Mouse (Mus musculus) T-helper 2 cell (primary cell): Measurements from ENCODE around the gene Hyal1.
"Not testable (repeated sequence)": the region's sequence is repeated elsewhere in the genome, so short reads cannot be mapped to it uniquely, and the experiment has no call there.

Experiments
- in situ Hi-C: fragments of 300-600 bp; cut with MboI, MseI; formaldehyde crosslinking; loops from one replicate; pipeline ENCODE4 v1.15.1; 2025; ENCODE audit warnings: high pct_unique_total_duplicates

Gene Hyal1

DNA sequence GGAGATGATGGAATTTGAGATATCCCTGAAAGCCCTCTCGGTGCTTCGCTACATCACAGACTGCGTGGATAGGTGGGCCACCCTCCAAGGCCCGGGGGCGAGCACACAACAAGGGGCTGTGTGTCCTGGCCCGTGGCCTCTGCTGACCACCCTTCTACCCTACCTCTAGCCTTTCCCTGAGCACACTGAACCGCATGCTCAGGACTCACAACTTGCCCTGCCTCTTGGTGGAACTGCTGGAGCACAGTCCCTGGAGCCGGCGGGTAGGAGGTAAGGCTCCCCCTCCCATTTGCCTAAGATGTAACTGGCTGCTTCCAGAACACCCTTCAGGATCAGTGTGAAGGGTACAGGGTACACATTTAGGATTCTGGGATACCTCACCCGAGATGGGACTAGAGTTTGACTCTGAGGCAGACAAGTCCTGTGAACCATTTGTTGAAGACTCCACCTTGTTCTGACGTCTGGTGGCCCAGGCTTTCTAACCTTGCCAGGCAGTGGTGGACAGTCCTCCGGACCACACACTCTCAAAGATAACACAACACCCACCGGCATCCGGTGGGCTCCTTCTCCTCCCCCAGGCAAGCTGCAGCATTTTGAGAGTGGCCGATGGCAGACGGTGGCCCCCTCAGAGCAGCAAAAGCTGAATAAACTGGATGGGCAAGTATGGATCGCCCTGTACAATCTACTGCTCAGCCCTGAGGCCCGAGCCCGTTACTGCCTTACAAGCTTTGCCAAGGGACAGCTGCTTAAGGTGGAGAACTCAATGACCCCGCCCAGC, 27.2 kb upstream of the Hyal1 start:
- in situ Hi-C loops = loop anchor here (10.0 to 25.0 kb wide), 2 partner anchors 1105 to 1513 kb away; partner anchors contain the start of genes Abhd14a, Abhd14b, Atrip and Trex1

GRCm38 (mm10) chr9:107550491-107551116, 26.1 kb upstream of the Hyal1 start:
- in situ Hi-C loops = no loop called here

GRCm38 (mm10) chr9:107551117-107551889, 25.4 kb upstream of the Hyal1 start, which contains the start of gene Rassf1:
Gene Rassf1, plus strand, starts transcription at chr9:107551555.
- in situ Hi-C loops = no loop called here

- in situ Hi-C loops = no loop called here
Measured at GRCm38 (mm10) chr9:107551890-107552355, 24.8 kb upstream of the Hyal1 start.

DNA sequence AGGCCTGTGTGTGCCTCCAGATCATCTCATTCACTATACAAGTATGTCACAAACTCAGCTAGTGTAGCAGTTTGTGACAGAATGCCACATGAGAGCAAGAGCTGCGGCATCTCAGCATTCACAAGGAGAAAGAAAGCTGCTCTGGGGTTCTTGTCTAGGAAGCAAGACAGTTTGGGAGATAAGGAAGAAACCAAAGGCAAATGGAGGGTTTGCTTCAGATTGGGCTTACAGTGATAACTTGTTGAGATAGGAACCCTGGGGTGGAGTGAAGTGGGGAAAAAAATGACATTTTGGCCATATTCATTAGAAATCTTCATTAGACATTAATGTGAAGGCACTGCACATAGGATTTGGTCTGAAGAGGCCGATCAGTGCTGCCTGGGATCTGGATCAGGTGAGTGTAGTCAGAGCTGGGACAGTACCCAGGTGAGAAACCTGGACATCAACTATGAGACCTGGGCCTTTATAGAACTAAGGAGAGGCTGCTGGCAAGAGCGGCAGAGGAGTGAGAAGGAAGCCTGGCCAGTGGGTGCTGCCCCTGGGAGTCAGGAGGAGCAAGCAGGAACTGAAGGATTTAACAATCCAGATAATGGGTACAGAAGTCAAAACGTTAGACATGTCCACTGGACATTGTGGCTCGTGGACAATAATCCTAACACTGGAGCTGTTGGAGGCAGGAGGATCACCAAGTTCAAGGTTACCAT, 23.9 kb upstream of the Hyal1 start:
- in situ Hi-C loops = no loop called here

DNA sequence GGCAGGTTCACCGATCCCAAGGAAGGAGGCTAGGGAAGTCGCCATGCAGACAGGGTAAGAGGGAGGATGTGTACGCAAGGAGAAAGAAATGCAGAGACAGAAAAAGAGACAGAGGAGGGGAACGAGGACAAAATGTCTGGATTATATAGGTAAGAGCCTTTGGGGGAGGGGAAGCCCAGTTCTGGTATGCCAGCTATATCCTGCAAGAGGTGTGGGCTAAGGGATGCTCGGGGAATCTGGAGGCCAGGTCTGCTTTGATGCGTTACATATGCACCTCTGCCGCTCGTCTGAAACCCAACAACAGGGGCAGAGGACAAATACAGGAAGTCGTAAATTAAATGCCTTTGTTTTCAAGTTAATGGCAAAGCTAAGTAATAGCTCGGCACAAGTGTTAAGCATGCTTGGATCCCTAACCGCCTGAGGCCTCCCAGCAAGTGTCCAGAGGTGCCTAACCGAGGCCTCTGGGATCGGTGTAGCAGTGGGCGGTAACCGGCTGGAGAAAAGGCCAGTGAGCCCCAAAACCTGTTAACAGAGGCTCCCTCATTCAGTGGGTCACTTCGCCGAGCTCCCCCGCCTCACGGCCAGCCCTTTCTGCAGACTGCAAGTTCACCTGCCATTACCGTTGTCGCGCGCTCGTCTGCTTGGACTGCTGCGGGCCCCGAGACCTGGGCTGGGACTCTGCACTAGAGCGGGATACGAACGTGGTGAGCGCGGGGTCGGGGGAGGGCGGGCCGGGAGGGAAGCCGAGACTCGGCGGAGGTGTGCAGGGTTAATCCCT, 23.0 kb upstream of the Hyal1 start:
- in situ Hi-C loops = no loop called here

DNA sequence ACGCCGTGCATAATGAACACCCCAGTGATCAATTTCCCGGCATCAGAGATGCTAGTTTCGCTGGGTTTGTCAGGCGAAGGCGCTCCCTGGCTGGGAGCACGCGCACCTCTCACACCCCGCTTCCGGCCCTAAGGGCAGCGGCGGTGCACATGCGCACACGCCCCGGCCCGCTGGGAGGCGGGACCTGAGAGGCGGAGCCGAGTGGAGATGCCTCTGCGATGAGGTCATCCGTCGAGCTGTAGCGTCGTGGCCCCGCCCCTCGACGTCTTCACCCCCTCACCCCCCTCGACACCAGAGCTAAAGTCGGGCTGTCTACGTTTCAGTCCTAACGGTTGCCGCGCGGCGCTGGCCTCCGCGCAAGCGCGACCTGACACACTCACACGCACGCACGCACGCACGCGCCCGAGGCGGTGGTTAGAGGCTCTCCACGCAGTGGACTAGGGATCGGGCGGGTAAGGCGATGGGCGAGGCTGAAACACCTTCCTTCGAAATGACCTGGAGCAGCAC, 22.4 kb upstream of the Hyal1 start:
- in situ Hi-C loops = no loop called here

DNA sequence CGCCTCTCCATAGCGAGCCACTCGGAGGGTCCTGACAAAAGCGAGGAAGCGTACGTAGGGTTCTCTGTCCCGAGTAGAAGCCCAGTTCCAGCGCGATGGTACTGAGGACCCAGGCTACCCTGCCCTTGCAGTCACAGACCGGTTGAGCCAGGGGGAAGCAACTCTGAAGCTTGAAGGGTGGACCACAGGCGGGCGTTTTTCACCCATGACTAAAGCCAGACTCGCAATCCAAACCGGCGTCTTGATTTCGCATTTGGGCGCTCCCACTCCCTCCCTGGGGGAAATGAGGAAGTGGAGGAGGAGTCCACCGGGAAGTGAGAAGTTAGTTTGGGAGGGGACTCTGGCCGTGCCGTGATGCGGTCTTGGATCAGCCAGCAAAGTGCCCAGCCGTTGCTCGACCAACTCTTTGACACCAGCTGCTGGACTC, 21.7 kb upstream of the Hyal1 start:
- in situ Hi-C loops = no loop called here

- in situ Hi-C loops = no loop called here
Measured at GRCm38 (mm10) chr9:107555701-107556100, 21.0 kb upstream of the Hyal1 start.

DNA sequence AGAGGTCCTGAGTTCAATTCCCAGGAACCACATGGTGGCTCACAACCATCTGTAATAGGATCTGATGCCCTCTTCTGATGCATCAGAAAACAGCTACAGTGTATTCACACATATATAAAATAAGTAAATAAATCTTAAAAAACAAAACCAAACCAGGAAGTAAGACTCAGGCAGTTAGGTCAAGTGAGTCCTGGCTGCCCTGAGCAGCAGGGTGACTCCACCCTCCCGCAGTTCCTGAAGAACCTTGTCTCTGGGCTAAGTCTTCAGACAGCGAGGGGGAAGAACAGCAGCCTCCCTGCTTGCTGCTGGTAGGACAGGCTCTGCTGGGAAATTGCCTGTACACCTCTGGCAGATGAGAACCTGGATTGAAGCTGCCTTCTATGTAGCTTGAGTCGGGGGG, 20.4 kb upstream of the Hyal1 start:
- in situ Hi-C loops = no loop called here

DNA sequence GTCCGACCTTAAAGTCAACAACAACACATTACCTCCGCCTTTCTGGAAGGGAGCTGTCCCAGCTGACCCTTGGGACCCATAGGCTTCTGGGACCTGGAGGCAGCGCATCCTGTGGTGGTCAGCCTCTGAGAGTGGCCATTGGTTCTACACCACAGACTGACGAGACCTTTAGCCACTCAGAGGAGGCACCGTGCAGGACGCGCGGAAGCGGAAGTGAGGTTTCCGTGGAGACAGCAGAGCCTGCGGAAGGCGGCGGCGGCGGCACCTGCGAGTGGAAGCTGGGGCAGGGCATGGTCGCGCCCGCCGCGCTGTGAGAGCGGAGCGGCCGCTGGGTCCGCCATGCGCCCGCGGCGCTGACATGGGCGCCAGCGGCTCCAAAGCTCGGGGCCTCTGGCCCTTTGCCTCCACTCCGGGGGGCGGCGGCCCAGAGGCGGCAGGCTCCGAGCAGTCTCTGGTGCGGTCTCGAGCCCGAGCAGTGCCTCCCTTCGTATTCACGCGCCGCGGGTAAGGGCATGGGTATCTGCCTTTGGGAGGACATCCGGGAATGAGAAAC, 13.6 kb upstream of the Hyal1 start, which contains the start of gene Tusc2:
Tusc2 (plus strand) TSS at position 227 of the 553 bp plus-strand sequence.
- in situ Hi-C loops = no loop called here

- in situ Hi-C loops = not testable (repeated sequence)
Measured at GRCm38 (mm10) chr9:107565556-107565955, 11.2 kb upstream of the Hyal1 start.

- in situ Hi-C loops = no loop called here
Measured at GRCm38 (mm10) chr9:107566041-107566709, 10.6 kb upstream of the Hyal1 start.

DNA sequence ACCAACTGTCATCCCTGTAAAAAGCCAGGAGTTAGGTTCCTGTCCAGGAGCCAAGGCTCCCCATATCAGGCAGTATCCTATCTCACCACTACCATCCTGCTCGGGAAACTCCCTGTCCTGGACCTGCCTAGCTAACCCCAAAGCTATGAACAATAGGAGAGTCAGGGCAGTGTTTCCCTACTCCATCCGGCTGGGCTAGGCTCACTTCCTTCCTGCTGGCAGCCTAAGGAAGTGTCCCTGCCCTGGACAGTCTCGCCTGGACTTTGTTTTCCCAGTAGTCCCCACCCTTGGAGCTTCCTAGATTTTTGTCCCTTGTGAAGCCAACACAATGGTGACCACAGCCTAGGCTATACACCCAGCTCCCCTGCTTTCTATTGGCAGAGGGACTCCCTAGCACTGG, 9.9 kb upstream of the Hyal1 start:
- in situ Hi-C loops = no loop called here

DNA sequence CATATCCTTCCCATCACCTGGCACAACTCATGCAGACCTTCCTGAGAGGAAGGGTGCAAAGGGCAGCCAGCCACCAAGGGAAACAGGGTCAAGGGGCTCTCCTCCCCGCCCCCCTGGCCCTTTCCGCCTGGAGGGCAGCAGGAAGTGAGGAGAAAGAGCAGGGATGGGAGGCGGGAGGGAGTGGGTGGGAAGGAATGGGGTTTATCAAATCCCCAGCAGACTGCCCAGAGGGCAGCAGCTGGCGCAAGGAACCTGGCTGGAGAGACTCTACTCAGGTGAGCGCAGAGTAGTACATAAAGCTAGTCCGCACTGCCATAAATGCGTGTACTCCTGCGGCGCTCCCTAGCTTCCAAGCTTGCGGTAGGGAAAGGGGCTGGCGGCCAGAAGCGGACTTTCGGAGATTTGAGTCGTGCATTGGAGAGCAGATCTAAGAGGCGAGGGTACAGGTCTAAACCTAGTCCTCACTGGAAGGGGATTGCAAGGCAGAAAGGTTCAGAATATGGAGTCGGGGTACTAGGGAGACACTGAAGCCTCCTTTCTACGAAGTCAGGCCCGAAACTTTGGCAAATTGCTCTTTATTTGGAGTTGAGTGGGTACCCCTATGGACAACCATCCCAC, 8.9 kb upstream of the Hyal1 start, which contains the start of gene Hyal2:
Hyal2 (plus strand) TSS at position 244 of the 618 bp plus-strand sequence.
- in situ Hi-C loops = no loop called here

DNA sequence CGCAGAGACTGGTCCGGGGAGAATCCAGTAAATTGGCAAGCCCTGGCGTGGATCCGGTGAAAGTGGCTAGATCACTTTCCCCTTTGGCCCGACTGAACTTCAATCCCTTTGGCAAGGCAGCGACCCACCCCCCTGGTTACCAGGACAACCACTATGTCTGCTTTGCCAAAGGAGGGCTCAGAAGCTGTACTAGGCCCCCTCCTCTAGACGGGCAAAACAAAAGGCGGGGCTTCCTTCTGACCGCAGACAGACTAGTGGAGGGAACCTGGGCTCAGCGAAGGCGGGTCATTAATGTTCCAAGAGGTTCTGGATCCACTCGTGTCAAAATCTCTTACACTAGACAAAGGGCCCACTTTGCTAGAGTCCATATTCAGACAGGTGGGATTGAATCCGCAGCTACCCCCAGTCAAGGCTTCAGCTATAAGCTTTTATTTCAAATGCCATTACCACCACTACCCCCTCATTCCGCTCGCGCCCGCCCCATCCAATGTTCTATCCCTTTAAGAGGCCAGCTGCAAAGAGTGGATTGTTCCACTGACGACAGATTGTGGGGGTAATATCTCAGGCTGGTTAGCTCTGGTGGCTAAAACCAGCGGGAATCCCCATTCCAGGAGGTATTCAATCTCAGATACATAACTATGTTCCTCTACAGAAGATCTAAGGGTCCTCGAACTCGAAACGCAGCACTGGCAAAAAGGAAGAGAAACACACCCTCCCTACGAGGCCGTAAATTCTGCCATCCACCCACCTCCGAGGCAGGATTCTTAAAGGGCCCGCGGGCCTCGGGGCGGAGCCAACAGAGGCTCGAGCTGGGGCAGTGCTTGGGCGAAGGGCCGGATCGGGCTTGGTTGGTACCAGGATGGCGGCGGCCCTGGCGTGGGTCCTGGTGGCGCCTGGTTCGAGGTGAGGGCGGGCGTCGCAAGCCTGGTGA, 8.1 kb upstream of the Hyal1 start:
- in situ Hi-C loops = no loop called here

DNA sequence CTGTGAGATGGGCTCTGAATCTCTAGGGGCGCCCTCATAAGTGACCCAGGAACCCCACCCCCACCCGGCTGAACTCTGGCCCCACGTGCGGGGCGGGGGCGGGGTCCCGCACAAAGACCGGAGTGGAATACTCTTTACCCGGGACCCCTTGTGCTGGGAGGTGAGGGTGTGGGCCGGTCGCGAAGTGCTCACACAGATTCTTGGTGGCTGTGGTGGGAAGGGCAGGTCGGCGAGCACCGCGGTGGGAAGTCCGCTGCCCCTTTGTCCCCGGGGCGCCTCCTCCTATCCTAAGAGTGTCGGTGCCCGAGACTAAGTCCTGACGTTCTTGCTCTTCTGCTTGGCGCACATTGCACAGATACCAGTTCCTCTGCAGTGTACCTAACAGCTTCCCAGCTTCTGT, 7.5 kb upstream of the Hyal1 start:
- in situ Hi-C loops = no loop called here

DNA sequence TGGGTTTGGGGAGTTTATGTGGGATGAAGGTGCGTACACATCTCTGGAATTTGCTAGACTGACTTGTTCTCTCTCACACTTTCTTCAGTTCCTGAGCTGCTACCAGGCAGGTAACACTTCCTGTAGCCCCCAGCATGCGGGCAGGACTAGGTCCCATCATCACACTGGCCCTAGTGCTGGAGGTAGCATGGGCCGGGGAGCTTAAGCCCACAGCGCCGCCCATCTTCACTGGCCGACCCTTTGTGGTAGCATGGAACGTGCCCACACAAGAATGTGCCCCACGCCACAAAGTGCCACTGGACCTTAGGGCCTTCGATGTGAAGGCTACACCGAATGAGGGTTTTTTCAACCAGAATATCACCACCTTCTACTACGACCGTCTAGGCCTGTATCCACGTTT, 6.7 kb upstream of the Hyal1 start:
- in situ Hi-C loops = no loop called here
